Mouse (Mus musculus) neural tube, embryonic 10.5 days (tissue): Measurements from ENCODE around the gene Ccnf.

Experiments used
- DNase-seq: peaks from one replicate; pipeline ENCODE4 v3.0.0-alpha.2; 2017; ENCODE audit warnings: low spot score; ENCODE audit errors: extremely low spot score

Gene Ccnf

GRCm38 (mm10) chr17:24224741-24225140, 26.5 kb downstream of the Ccnf start:
- no peak for DNase-seq

DNA sequence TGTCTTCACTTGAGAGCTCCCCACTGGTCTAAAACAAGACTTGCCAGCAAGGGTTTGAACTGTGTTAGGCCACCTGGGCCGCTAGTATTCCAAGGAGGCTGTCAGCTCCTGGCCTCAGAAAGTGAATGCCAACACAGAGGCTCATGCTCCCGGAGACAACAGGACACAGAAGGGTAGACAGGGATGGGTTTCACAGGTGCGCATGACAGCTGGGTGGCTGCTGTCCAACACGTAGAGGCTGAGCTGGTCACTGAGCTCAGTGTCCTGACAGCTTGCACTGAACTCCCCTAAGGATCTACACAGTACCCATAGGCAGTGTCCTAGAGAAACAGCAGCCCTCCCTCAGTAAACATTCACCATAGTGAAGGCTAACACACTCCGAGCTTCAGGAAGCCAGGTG, 27.8 kb downstream of the Ccnf start:
- no peak for DNase-seq

- peak; percentile 22 for DNase-seq
These were observed 28.6 kb downstream of the Ccnf start for GRCm38 (mm10) chr17:24222653-24223052.

GRCm38 (mm10) chr17:24220435-24221411, 30.6 kb downstream of the Ccnf start, which contains the start of gene Tedc2:
TSS of gene Tedc2 (minus strand) at chr17:24220851.
- peak; percentile 88 for DNase-seq

DNA sequence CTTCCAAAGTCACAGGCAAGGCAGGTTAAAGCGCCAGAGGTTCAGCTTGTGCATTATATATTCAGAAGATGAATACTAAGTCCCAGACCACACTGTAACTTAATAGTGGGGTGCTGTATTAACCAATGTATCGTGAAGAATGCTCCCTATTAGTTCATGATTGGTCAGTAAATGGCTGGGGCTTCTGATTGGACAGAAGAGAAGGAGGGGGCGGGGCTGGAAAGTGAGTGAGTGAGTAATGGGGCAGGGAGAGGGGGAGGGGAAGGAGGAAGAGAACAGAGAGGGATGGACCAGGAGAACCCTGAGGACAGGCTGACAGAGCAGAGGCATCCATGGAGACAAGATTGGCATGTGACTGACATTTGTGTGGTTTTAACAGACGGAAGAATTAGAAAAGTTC, 34.4 kb downstream of the Ccnf start:
- no peak for DNase-seq

DNA sequence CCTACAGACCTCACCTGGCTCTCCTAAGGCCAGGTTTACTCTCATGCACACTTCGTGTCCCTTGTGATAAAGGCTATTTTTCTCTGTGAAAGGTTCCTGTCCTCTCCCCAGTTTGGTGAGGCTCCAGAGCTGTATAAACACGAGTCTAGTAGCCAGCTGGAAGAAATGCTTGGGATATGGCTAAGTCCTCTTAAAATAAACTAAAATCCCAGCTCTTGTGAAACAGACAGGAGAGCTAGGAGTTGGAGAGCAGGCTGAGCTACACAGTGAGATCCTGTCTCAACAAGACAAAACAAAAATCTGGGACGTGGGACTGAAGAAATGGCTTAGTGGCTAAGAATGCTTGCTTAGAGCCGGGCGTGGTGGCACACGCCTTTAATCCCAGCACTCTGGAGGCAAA, 38.1 kb downstream of the Ccnf start:
- no peak for DNase-seq

- DNase-seq: no peak
These were observed 38.8 kb downstream of the Ccnf start for GRCm38 (mm10) chr17:24212441-24213018.

DNA sequence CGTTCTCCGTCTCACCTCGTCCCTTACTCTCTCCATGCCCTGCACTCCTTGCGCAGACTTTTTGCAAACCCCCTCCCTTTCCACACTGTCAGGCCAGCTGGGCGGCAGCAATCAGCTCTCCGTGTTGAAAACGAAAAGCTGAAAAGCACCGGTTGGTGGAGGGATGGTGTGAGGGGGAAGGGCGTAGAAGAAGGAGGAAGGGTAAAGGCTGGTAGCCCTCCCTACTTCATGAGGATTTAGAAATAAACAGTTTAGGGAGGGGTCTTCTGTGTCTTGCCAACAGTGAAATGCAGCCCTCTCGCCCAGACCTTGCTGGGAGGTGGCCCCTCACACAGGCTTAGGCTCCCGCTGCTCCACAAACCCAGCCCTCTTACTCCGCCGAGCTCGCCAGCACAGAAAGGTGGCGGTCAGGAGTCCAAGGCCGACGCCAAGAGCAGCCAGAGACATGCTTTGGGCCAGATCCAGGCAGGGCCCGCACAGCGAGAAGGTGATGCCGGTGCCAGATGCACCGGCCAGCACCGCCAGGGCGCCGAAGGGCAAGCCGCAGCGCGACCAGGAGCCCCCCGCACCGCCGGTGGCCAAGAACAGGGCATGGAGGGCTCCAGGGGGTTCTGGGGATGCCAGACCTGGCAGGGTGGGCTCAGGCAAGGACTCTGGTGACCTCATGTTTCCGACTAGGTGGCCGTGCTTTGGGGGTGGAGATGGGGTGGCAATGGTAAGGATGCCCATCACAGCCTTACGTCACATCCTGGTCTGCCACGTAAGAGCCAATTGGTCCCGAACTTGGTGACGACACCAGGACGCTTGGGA, 39.4 kb downstream of the Ccnf start:
- peak; percentile 72 for DNase-seq

DNA sequence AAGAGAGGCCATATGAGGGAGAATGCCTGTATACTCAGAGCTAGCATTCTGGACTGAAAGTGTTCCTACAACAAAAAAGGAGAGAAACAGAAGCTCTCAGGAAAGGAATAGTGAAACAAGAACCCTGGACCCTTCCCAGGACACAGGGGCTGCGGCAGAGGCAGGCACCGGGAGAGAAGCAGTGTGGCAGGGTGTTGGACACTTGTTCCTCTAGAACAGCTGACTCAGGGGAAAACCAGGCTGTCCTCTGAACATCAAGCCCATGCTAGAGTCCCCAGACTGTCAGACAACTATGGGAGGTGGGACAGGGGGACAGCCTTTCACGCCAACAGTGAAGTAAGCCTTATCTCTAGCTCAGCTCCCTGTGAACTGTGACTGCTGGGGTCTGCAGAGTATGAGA, 40.7 kb downstream of the Ccnf start:
- no peak for DNase-seq

GRCm38 (mm10) chr17:24209916-24210240, 41.4 kb downstream of the Ccnf start:
- no peak for DNase-seq

DNA sequence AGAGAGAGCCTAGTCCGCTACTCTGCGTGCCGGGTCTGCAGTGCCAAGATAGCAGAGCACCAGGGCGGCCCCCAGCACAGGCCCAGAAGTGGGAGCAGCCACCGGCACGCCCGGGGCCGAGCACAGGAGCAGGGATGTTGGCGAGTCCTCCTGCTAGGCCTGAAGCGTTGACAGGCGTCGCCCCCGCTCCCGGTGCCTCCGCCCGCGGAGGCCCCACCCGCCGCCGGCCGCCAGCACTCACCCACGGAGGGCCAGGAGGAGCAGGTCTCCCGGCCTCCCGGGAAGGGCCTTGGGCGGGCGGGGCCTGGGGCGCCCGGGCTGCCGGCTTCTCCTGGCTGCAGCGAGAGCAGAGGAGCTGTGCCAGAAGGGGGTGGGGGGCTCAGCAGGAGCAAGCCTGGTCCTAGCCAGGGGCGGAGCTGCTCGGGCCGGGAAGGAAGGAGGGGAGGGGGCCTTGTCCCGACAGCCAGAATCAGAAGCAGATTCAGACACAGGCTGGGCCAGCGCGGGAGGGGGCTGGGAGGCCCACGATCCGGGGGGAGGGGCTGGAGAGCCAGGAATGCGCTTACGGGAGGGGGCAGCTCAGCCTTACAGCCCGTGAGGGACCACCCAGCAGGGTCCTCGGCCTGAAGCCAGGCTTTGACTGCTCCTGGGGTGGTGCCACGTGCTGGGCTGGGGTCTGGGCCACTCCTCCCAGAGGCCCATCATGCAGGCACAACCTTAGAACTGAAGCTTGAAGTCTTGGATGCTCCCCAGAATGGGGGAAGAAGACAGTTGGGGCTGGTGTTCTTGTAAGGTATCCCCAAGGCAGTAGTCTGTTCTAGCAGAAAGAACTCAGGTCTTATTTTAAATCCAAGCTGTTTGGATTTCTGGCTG, 42.0 kb downstream of the Ccnf start, which contains the start of gene Ntn3:
Gene Ntn3 (minus strand): TSS at position 489 of the 873 bp plus-strand sequence.
- DNase-seq: peak; percentile 82

GRCm38 (mm10) chr17:24208641-24209042, 42.6 kb downstream of the Ccnf start:
- no peak for DNase-seq

- DNase-seq: peak; percentile 24
These were observed 43.3 kb downstream of the Ccnf start for GRCm38 (mm10) chr17:24207768-24208640.

- peak; percentile 64 for DNase-seq
These were observed 44.6 kb downstream of the Ccnf start for GRCm38 (mm10) chr17:24206451-24207351.

DNA sequence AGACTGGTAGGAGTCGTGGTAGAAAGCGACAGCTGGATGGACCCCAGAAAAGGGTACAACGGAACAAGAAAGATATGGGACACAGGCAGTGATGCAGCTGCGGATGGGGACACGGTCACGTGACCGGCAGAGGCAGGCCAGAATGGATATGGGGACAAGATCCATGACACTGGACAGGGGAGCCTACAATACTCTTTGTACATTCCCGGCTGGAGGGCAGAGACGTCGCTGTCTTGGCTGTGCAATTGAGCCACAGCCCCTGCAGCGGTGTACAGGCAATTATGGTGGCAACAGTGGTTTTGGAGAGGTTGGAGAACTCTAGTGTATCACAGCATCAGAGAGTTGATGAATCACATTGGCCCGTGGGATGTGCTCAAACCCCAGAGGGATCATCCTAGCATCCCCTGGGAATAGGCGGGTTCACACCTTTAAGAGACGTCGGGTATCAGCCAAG, 45.3 kb downstream of the Ccnf start:
- DNase-seq: no peak

- peak; percentile 96 for DNase-seq
These were observed 45.9 kb downstream of the Ccnf start, which contains the start of gene Tbc1d24 for GRCm38 (mm10) chr17:24205284-24205888. TSS of gene Tbc1d24 (minus strand) at chr17:24205562.

DNA sequence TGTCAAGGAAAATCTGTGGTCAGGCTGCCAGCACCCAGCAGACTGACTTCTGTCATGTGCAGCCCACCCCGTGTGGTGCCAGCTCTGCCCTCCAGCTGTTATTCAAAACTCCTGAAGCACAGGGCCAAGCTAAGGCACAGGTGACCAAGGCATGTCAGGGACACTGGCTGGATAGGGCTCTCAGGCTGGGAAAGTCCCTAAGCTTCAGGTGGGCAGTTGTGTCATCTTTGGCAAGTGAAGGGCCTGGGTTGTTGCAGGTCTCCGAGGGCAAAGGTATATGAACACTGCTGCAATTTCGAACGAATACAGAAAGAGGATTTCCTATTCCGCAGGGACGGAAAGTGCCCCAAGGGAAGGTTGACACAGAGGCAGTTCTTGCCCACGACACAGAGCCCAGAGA, 46.4 kb downstream of the Ccnf start:
- DNase-seq: peak; percentile 17
